Mouse (Mus musculus): ENCODE data around the gene Fam126a. TPM values are rescaled to one million over a fixed set of nuclear protein-coding genes. Genes with fewer than 3 reads are reported as not detected.
A peak's percentile ranks its signal among the peaks of the same experiment; 100 is the strongest.

Fam126a gene
- polyA plus RNA-seq, 1 experiment from 2014 or later, result 49.9 TPM

GRCm38 (mm10) chr5:24029331-24029771, 1.1 kb downstream of the Fam126a start:
- H3K4me2 ChIP-seq (ENCODE audit: low read length), result peak overlapping the region; percentile 71
- no peaks in the 10 kb centered on the region for H3K36me3 ChIP-seq (ENCODE audit: control insufficient read depth, insufficient read depth)
- H3K4me3 ChIP-seq (replicated peaks; ENCODE audit: low read length), result peak overlapping the region; percentile 61
- under 1% methylated on average over 11 of the region's 11 CpGs for WGBS
- peak overlapping the region; percentile 82; the same call in 1 of the 2 replicates for H3K27ac ChIP-seq (ENCODE audit: low read length)
- ATAC-seq, result peak; percentile 52
- no peaks in the 10 kb centered on the region for H3K9me3 ChIP-seq (ENCODE audit: control insufficient read depth, low read length)
- H3K9ac ChIP-seq (replicated peaks; ENCODE audit: low read depth, low read length), result peak overlapping the region; percentile 77
- no peaks in the 10 kb centered on the region for H3K27me3 ChIP-seq (replicated peaks; ENCODE audit: control insufficient read depth, insufficient read depth, low read length)
- H3K4me1 ChIP-seq (replicated peaks; ENCODE audit: control insufficient read depth, insufficient read depth, low read length), result peaks cover 8% of the 10 kb centered on the region

- Histone ChIP-seq H3K9me3 (ENCODE audit: control insufficient read depth, low read length) (no peaks in the 10 kb centered on the region), H3K4me3 (replicated peaks; ENCODE audit: low read length) (no peak overlapping the region), H3K27me3 (replicated peaks; ENCODE audit: control insufficient read depth, insufficient read depth, low read length) (no peaks in the 10 kb centered on the region), H3K4me2 (ENCODE audit: low read length) (no peak overlapping the region), H3K9ac (replicated peaks; ENCODE audit: low read depth, low read length) (no peak overlapping the region), H3K4me1 (replicated peaks; ENCODE audit: control insufficient read depth, insufficient read depth, low read length) (peaks cover 22% of the 10 kb centered on the region), H3K27ac (ENCODE audit: low read length) (no peak overlapping the region), H3K36me3 (ENCODE audit: control insufficient read depth, insufficient read depth) (no peaks in the 10 kb centered on the region)
- WGBS, result 85% methylated on average over 3 of the region's 3 CpGs
- no peak for ATAC-seq
These were observed 5.5 kb downstream of the Fam126a start for GRCm38 (mm10) chr5:24024957-24025356.

GRCm38 (mm10) chr5:24023226-24023625, 7.3 kb downstream of the Fam126a start:
- ATAC-seq, result no peak
- no peaks in the 10 kb centered on the region for H3K9me3 ChIP-seq (ENCODE audit: control insufficient read depth, low read length)
- H3K9ac ChIP-seq (replicated peaks; ENCODE audit: low read depth, low read length), result no peak overlapping the region
- H3K4me2 ChIP-seq (ENCODE audit: low read length), result no peak overlapping the region
- no peaks in the 10 kb centered on the region for H3K36me3 ChIP-seq (ENCODE audit: control insufficient read depth, insufficient read depth)
- H3K27ac ChIP-seq (ENCODE audit: low read length), result no peak overlapping the region
- no peak overlapping the region for H3K4me3 ChIP-seq (replicated peaks; ENCODE audit: low read length)
- 98% methylated on average over 2 of the region's 2 CpGs for WGBS
- H3K4me1 ChIP-seq (replicated peaks; ENCODE audit: control insufficient read depth, insufficient read depth, low read length), result peaks cover 28% of the 10 kb centered on the region
- H3K27me3 ChIP-seq (replicated peaks; ENCODE audit: control insufficient read depth, insufficient read depth, low read length), result no peaks in the 10 kb centered on the region

GRCm38 (mm10) chr5:24021683-24022082, 8.8 kb downstream of the Fam126a start:
- Histone ChIP-seq H3K36me3 (ENCODE audit: control insufficient read depth, insufficient read depth) (no peaks in the 10 kb centered on the region), H3K27me3 (replicated peaks; ENCODE audit: control insufficient read depth, insufficient read depth, low read length) (no peaks in the 10 kb centered on the region), H3K4me3 (replicated peaks; ENCODE audit: low read length) (no peak overlapping the region), H3K27ac (ENCODE audit: low read length) (no peak overlapping the region), H3K4me2 (ENCODE audit: low read length) (no peak overlapping the region), H3K9ac (replicated peaks; ENCODE audit: low read depth, low read length) (no peak overlapping the region), H3K9me3 (ENCODE audit: control insufficient read depth, low read length) (no peaks in the 10 kb centered on the region), H3K4me1 (replicated peaks; ENCODE audit: control insufficient read depth, insufficient read depth, low read length) (peaks cover 28% of the 10 kb centered on the region)
- ATAC-seq, result no peak
- WGBS, result 20% methylated on average over 5 of the region's 5 CpGs

GRCm38 (mm10) chr5:24020380-24020779, 10.1 kb downstream of the Fam126a start:
- ATAC-seq, result 0 out of 2 replicates have a peak, but pooled peaks have one; percentile 1
- no peaks in the 10 kb centered on the region for H3K9me3 ChIP-seq (ENCODE audit: control insufficient read depth, low read length)
- 38% methylated on average over 4 of the region's 4 CpGs for WGBS

GRCm38 (mm10) chr5:24019341-24020185, 10.9 kb downstream of the Fam126a start:
- Histone ChIP-seq H3K27me3 (replicated peaks; ENCODE audit: control insufficient read depth, insufficient read depth, low read length) (no peaks in the 10 kb centered on the region), H3K9ac (replicated peaks; ENCODE audit: low read depth, low read length) (peak overlapping the region; percentile 34), H3K4me1 (replicated peaks; ENCODE audit: control insufficient read depth, insufficient read depth, low read length) (peaks cover 28% of the 10 kb centered on the region), H3K4me3 (replicated peaks; ENCODE audit: low read length) (no peak overlapping the region), H3K9me3 (ENCODE audit: control insufficient read depth, low read length) (no peaks in the 10 kb centered on the region), H3K4me2 (ENCODE audit: low read length) (peak overlapping the region; percentile 32), H3K36me3 (ENCODE audit: control insufficient read depth, insufficient read depth) (no peaks in the 10 kb centered on the region), H3K27ac (ENCODE audit: low read length) (peak overlapping the region; percentile 92)
- WGBS, result 4% methylated on average over 7 of the region's 7 CpGs
- peak; percentile 88 for ATAC-seq

More at GRCm38 (mm10) chr5:24020380-24020779, 10.1 kb downstream of the Fam126a start:
- H3K9ac ChIP-seq (replicated peaks; ENCODE audit: low read depth, low read length), result no peak overlapping the region
- H3K4me1 ChIP-seq (replicated peaks; ENCODE audit: control insufficient read depth, insufficient read depth, low read length), result peaks cover 28% of the 10 kb centered on the region
- H3K27ac ChIP-seq (ENCODE audit: low read length), result peak overlapping the region; percentile 92
- no peaks in the 10 kb centered on the region for H3K27me3 ChIP-seq (replicated peaks; ENCODE audit: control insufficient read depth, insufficient read depth, low read length)
- H3K4me2 ChIP-seq (ENCODE audit: low read length), result no peak overlapping the region
- no peak overlapping the region for H3K4me3 ChIP-seq (replicated peaks; ENCODE audit: low read length)
- H3K36me3 ChIP-seq (ENCODE audit: control insufficient read depth, insufficient read depth), result no peaks in the 10 kb centered on the region

GRCm38 (mm10) chr5:24018621-24019261, 11.7 kb downstream of the Fam126a start:
- 11% methylated on average over 7 of the region's 7 CpGs for WGBS
- peak overlapping the region; percentile 7; the same call in 1 of the 2 replicates for H3K9ac ChIP-seq (replicated peaks; ENCODE audit: low read depth, low read length)

GRCm38 (mm10) chr5:24016912-24017311, 13.6 kb downstream of the Fam126a start:
- no peak overlapping the region for H3K9ac ChIP-seq (replicated peaks; ENCODE audit: low read depth, low read length)
- H3K36me3 ChIP-seq (ENCODE audit: control insufficient read depth, insufficient read depth), result no peaks in the 10 kb centered on the region
- no peak overlapping the region for H3K4me3 ChIP-seq (replicated peaks; ENCODE audit: low read length)
- WGBS, result 87% methylated on average over 1 of the region's 1 CpGs
- H3K27ac ChIP-seq (ENCODE audit: low read length), result no peak overlapping the region
- no peak overlapping the region for H3K4me2 ChIP-seq (ENCODE audit: low read length)
- H3K9me3 ChIP-seq (ENCODE audit: control insufficient read depth, low read length), result no peaks in the 10 kb centered on the region
- H3K27me3 ChIP-seq (replicated peaks; ENCODE audit: control insufficient read depth, insufficient read depth, low read length), result no peaks in the 10 kb centered on the region
- peaks cover 28% of the 10 kb centered on the region for H3K4me1 ChIP-seq (replicated peaks; ENCODE audit: control insufficient read depth, insufficient read depth, low read length)
- no peak for ATAC-seq

More at GRCm38 (mm10) chr5:24018621-24019261, 11.7 kb downstream of the Fam126a start:
- H3K4me1 ChIP-seq (replicated peaks; ENCODE audit: control insufficient read depth, insufficient read depth, low read length), result peaks cover 28% of the 10 kb centered on the region
- peak overlapping the region; percentile 21 for H3K4me2 ChIP-seq (ENCODE audit: low read length)
- ATAC-seq, result peak; percentile 63
- no peak overlapping the region for H3K4me3 ChIP-seq (replicated peaks; ENCODE audit: low read length)
- H3K27me3 ChIP-seq (replicated peaks; ENCODE audit: control insufficient read depth, insufficient read depth, low read length), result no peaks in the 10 kb centered on the region
- H3K36me3 ChIP-seq (ENCODE audit: control insufficient read depth, insufficient read depth), result no peaks in the 10 kb centered on the region
- H3K27ac ChIP-seq (ENCODE audit: low read length), result peak overlapping the region; percentile 88
- H3K9me3 ChIP-seq (ENCODE audit: control insufficient read depth, low read length), result no peaks in the 10 kb centered on the region

GRCm38 (mm10) chr5:24013338-24014003, 17.0 kb downstream of the Fam126a start:
- no peak overlapping the region for H3K27ac ChIP-seq (ENCODE audit: low read length)
- no peaks in the 10 kb centered on the region for H3K36me3 ChIP-seq (ENCODE audit: control insufficient read depth, insufficient read depth)
- H3K9ac ChIP-seq (replicated peaks; ENCODE audit: low read depth, low read length), result no peak overlapping the region
- H3K4me3 ChIP-seq (replicated peaks; ENCODE audit: low read length), result no peak overlapping the region
- H3K27me3 ChIP-seq (replicated peaks; ENCODE audit: control insufficient read depth, insufficient read depth, low read length), result no peaks in the 10 kb centered on the region
- whole genome bisulfite sequencing, result 87% methylated on average over 5 of the region's 5 CpGs
- no peak for ATAC-seq
- H3K4me1 ChIP-seq (replicated peaks; ENCODE audit: control insufficient read depth, insufficient read depth, low read length), result peaks cover under 1% of the 10 kb centered on the region
- no peaks in the 10 kb centered on the region for H3K9me3 ChIP-seq (ENCODE audit: control insufficient read depth, low read length)
- no peak overlapping the region for H3K4me2 ChIP-seq (ENCODE audit: low read length)
